Mouse (Mus musculus): ENCODE data around the gene Klhl36. TPM values are rescaled to one million over a fixed set of nuclear protein-coding genes. Genes with fewer than 3 reads are reported as not detected.

Klhl36 gene
- polyA plus RNA-seq, 1 experiment from 2014 or later, result 8.1 TPM

DNA sequence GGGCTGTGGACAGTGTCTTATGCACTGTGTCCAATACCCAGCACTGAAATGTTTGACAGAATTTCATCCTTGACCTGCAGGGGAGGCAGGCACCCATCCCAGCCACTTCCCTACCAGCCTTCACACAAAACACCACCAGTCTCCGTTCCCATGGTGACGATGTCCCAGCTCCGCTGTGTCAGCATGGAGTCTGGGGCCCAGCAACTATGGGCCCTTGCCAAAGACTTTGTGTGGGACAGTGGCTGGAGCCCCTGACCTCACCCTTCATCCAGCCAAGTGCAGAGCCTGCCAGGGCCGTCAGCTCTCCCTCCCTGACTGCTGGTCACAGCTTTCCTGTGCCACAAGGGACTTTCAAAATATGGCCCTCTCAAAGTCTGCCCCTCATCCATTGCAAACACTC lies 38.0 kb upstream of the Klhl36 start:
- Histone ChIP-seq H3K4me3 (ENCODE audit: low read depth, low read length) (no peak overlapping the region), H3K27me3 (ENCODE audit: control insufficient read depth, insufficient read depth, low read length) (no peaks in the 10 kb centered on the region), H3K9me3 (replicated peaks; ENCODE audit: control insufficient read depth, low read length) (no peaks in the 10 kb centered on the region), H3K4me1 (ENCODE audit: control insufficient read depth, insufficient read depth, low read length) (no peaks in the 10 kb centered on the region; the same call in 1 of the 2 replicates), H3K36me3 (replicated peaks; ENCODE audit: control insufficient read depth, insufficient read depth, low read depth, low read length) (no peaks in the 10 kb centered on the region), H3K4me2 (ENCODE audit: low read depth, low read length) (no peak overlapping the region), H3K27ac (replicated peaks; ENCODE audit: low read depth, low read length) (no peak overlapping the region), H3K9ac (replicated peaks; ENCODE audit: low read length) (no peak overlapping the region)
- ATAC-seq (replicated peaks; ENCODE audit: insufficient number of reproducible peaks, low FRiP score, low TSS enrichment, low read depth) (no peak), DNase-seq (ENCODE audit: low spot score) (no peak)
- 68% methylated on average over 4 of the region's 4 CpGs for WGBS

DNA sequence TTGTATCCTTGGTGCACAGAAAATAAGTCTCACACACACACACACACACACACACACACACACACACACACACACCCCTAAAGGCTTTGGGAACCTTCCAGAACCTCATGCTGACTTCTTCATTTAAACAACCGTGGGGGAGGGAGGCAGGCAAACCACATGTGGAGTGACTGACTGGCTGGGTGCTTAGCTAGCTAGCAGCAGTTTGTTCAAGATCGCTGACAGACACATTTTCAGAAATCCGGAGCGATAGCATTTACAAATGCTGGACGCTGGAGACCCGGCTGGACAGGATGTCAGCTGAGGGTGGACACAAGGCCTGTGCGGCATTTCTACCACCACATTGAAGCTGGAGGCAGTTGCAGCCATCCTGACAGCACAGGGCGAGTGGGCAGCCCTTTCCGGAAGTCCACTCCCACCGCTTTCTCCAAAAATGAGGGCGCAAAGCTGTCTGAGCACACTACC lies 37.2 kb upstream of the Klhl36 start:
- Histone ChIP-seq H3K27me3 (ENCODE audit: control insufficient read depth, insufficient read depth, low read length) (no peaks in the 10 kb centered on the region), H3K4me1 (ENCODE audit: control insufficient read depth, insufficient read depth, low read length) (no peaks in the 10 kb centered on the region; the same call in 1 of the 2 replicates), H3K36me3 (replicated peaks; ENCODE audit: control insufficient read depth, insufficient read depth, low read depth, low read length) (no peaks in the 10 kb centered on the region), H3K9ac (replicated peaks; ENCODE audit: low read length) (no peak overlapping the region), H3K4me2 (ENCODE audit: low read depth, low read length) (no peak overlapping the region), H3K9me3 (replicated peaks; ENCODE audit: control insufficient read depth, low read length) (no peaks in the 10 kb centered on the region), H3K27ac (replicated peaks; ENCODE audit: low read depth, low read length) (no peak overlapping the region), H3K4me3 (ENCODE audit: low read depth, low read length) (no peak overlapping the region)
- ATAC-seq (replicated peaks; ENCODE audit: insufficient number of reproducible peaks, low FRiP score, low TSS enrichment, low read depth), result no peak
- no peak for DNase-seq (ENCODE audit: low spot score)
- WGBS, result 82% methylated on average over 11 of the region's 11 CpGs

DNA sequence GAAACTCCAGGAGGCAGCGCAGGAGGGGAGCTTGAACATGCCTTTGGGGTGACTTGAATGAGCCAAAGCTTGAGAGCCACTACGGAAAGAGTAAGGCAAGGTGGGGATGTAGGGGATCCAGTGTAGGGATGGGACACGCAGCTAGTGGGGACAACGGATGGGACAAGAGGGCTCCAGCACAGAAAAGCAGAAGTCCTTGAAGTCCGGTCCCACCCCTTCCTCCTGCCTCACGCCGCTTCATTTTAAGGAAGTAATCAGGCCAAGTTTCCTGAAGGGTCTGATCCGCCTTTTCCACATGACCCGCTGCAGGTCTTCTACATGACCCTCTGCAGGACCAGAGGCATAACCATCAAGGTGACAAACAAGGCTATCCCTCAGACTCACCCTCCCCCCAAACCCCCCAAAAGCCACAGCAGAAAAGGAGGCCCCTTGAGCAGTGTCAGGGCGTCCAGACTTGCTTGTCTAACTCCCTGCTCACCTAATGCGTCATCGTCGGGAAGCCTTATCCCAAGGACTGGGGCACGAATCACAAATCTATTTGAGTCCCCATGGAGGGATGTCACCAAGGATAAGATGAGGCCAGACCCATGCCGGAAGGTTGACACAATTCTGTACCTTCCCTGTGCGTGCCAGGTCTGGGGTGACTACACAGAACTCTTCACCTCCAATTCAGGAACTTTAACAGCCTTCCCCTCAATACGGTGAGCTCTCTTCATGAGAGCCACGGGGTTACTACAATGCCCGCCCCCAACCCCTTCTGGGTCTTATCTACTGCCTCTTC lies 35.9 kb upstream of the Klhl36 start:
- H3K27me3 ChIP-seq (ENCODE audit: control insufficient read depth, insufficient read depth, low read length), result no peaks in the 10 kb centered on the region
- H3K4me3 ChIP-seq (ENCODE audit: low read depth, low read length), result no peak overlapping the region
- H3K4me1 ChIP-seq (ENCODE audit: control insufficient read depth, insufficient read depth, low read length), result peaks cover 4% of the 10 kb centered on the region; the same call in 1 of the 2 replicates
- ATAC-seq (replicated peaks; ENCODE audit: insufficient number of reproducible peaks, low FRiP score, low TSS enrichment, low read depth), result no peak
- H3K27ac ChIP-seq (replicated peaks; ENCODE audit: low read depth, low read length), result no peak overlapping the region
- no peak overlapping the region for H3K4me2 ChIP-seq (ENCODE audit: low read depth, low read length)
- no peak overlapping the region for H3K9ac ChIP-seq (replicated peaks; ENCODE audit: low read length)
- 84% methylated on average over 19 of the region's 19 CpGs for WGBS
- no peaks in the 10 kb centered on the region for H3K9me3 ChIP-seq (replicated peaks; ENCODE audit: control insufficient read depth, low read length)
- DNase-seq (ENCODE audit: low spot score), result no peak
- H3K36me3 ChIP-seq (replicated peaks; ENCODE audit: control insufficient read depth, insufficient read depth, low read depth, low read length), result no peaks in the 10 kb centered on the region

DNA sequence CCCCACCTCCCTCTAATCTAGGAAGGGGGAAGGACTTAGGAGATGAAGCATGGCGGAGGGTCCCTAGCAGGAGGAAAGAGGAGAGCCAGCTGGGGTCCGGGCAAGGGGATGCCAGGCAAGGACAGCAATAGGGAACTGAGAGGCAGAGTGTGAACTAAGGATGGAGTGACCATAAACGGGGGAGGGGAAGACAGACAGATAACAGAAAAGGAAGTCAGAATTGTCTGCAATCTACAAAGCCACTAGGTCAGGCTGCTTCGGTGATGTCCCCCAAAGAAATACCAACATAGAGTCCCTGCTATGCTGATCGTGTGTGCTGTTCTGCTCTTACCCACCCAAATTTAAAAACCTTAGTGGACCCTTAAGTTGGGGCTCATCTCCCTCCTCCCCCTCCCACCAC lies 35.1 kb upstream of the Klhl36 start:
- peaks cover 8% of the 10 kb centered on the region for H3K4me1 ChIP-seq (ENCODE audit: control insufficient read depth, insufficient read depth, low read length)
- 76% methylated on average over 5 of the region's 5 CpGs for WGBS
- DNase-seq (ENCODE audit: low spot score) (no peak), ATAC-seq (replicated peaks; ENCODE audit: insufficient number of reproducible peaks, low FRiP score, low TSS enrichment, low read depth) (no peak)
- H3K9ac ChIP-seq (replicated peaks; ENCODE audit: low read length), result no peak overlapping the region
- H3K4me3 ChIP-seq (ENCODE audit: low read depth, low read length), result no peak overlapping the region
- H3K9me3 ChIP-seq (replicated peaks; ENCODE audit: control insufficient read depth, low read length), result no peaks in the 10 kb centered on the region
- no peaks in the 10 kb centered on the region for H3K36me3 ChIP-seq (replicated peaks; ENCODE audit: control insufficient read depth, insufficient read depth, low read depth, low read length)
- no peaks in the 10 kb centered on the region for H3K27me3 ChIP-seq (ENCODE audit: control insufficient read depth, insufficient read depth, low read length)
- no peak overlapping the region for H3K4me2 ChIP-seq (ENCODE audit: low read depth, low read length)
- no peak overlapping the region for H3K27ac ChIP-seq (replicated peaks; ENCODE audit: low read depth, low read length)

DNA sequence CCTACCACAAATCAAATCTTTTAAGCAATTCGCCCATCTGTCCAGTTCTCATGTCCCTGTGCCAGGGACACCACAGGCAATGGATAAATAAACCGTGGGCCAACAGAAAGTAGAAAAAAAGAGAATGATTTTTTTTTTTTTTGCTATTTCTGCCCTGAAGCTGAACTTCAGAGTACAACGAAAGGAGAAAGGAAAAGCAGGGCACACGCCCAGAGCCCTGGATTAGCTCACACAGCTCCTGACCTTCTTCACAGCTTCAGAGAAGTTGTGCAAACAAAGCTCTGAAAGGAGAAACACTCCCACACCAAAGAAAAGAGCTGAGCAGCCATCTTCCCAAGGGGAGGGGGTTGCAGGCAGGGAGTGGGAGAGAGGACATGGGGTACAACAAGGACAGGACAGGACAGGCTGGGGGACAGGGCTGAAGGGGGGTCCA lies 34.3 kb upstream of the Klhl36 start:
- Histone ChIP-seq H3K4me2 (ENCODE audit: low read depth, low read length) (no peak overlapping the region), H3K4me3 (ENCODE audit: low read depth, low read length) (no peak overlapping the region), H3K4me1 (ENCODE audit: control insufficient read depth, insufficient read depth, low read length) (peaks cover 9% of the 10 kb centered on the region), H3K9me3 (replicated peaks; ENCODE audit: control insufficient read depth, low read length) (no peaks in the 10 kb centered on the region), H3K27ac (replicated peaks; ENCODE audit: low read depth, low read length) (no peak overlapping the region), H3K27me3 (ENCODE audit: control insufficient read depth, insufficient read depth, low read length) (no peaks in the 10 kb centered on the region), H3K36me3 (replicated peaks; ENCODE audit: control insufficient read depth, insufficient read depth, low read depth, low read length) (no peaks in the 10 kb centered on the region), H3K9ac (replicated peaks; ENCODE audit: low read length) (no peak overlapping the region)
- WGBS, result 49% methylated on average over 4 of the region's 4 CpGs
- DNase-seq (ENCODE audit: low spot score), result no peak
- ATAC-seq (replicated peaks; ENCODE audit: insufficient number of reproducible peaks, low FRiP score, low TSS enrichment, low read depth), result no peak

DNA sequence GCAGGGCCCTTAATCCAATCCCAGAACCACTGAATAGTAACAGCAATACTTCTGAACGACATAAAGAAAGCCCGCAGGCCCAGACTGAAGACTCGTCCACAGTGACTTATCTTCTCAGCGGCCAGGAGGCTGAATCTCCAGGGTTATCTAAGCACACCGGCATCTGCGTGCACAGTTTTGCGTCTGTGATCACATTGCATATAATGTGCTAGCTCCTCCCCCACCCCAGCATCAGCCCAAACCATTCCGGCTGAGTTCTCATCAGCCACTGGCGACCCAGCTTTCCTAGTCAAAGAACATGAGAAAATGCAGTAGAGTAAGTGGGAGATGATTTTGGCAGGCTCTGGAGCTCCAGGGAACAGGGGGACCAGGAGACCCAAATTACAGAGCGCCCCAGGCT lies 33.1 kb upstream of the Klhl36 start:
- H3K4me2 ChIP-seq (ENCODE audit: low read depth, low read length), result no peak overlapping the region
- no peak for ATAC-seq (replicated peaks; ENCODE audit: insufficient number of reproducible peaks, low FRiP score, low TSS enrichment, low read depth)
- WGBS, result 72% methylated on average over 10 of the region's 10 CpGs
- no peaks in the 10 kb centered on the region for H3K27me3 ChIP-seq (ENCODE audit: control insufficient read depth, insufficient read depth, low read length)
- H3K27ac ChIP-seq (replicated peaks; ENCODE audit: low read depth, low read length), result 0 out of 2 replicates have a peak overlapping the region, but pooled peaks have one; percentile 8
- H3K9me3 ChIP-seq (replicated peaks; ENCODE audit: control insufficient read depth, low read length), result no peaks in the 10 kb centered on the region
- H3K36me3 ChIP-seq (replicated peaks; ENCODE audit: control insufficient read depth, insufficient read depth, low read depth, low read length), result no peaks in the 10 kb centered on the region
- H3K4me3 ChIP-seq (ENCODE audit: low read depth, low read length), result no peak overlapping the region
- H3K9ac ChIP-seq (replicated peaks; ENCODE audit: low read length), result no peak overlapping the region
- no peak for DNase-seq (ENCODE audit: low spot score)
- peaks cover 13% of the 10 kb centered on the region for H3K4me1 ChIP-seq (ENCODE audit: control insufficient read depth, insufficient read depth, low read length)

DNA sequence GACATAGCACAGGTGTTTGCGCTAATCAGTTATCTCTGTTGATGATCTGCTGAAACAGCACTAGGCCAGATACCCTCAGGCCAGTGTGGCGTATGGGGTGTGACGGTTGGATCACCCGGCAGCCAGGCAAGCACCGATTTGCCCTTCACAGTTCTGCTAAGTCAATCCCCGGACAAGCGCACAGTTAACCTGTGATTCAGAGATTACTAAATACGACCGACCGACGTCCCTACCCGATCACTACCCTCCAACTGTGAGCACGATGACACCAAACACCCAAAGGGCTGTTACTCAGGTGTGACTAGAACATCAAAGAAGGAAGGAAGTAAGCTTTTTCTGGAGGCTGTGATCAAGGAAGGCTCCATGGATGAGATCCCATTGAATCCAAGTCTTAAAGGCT lies 32.6 kb upstream of the Klhl36 start:
- Histone ChIP-seq H3K9ac (replicated peaks; ENCODE audit: low read length) (no peak overlapping the region), H3K4me2 (ENCODE audit: low read depth, low read length) (no peak overlapping the region), H3K4me3 (ENCODE audit: low read depth, low read length) (no peak overlapping the region), H3K4me1 (ENCODE audit: control insufficient read depth, insufficient read depth, low read length) (peaks cover 13% of the 10 kb centered on the region), H3K36me3 (replicated peaks; ENCODE audit: control insufficient read depth, insufficient read depth, low read depth, low read length) (no peaks in the 10 kb centered on the region), H3K9me3 (replicated peaks; ENCODE audit: control insufficient read depth, low read length) (no peaks in the 10 kb centered on the region), H3K27me3 (ENCODE audit: control insufficient read depth, insufficient read depth, low read length) (no peaks in the 10 kb centered on the region), H3K27ac (replicated peaks; ENCODE audit: low read depth, low read length) (peak overlapping the region; percentile 8; the same call in 1 of the 2 replicates)
- WGBS, result 77% methylated on average over 13 of the region's 13 CpGs
- DNase-seq (ENCODE audit: low spot score), result no peak
- ATAC-seq (replicated peaks; ENCODE audit: insufficient number of reproducible peaks, low FRiP score, low TSS enrichment, low read depth), result no peak

DNA sequence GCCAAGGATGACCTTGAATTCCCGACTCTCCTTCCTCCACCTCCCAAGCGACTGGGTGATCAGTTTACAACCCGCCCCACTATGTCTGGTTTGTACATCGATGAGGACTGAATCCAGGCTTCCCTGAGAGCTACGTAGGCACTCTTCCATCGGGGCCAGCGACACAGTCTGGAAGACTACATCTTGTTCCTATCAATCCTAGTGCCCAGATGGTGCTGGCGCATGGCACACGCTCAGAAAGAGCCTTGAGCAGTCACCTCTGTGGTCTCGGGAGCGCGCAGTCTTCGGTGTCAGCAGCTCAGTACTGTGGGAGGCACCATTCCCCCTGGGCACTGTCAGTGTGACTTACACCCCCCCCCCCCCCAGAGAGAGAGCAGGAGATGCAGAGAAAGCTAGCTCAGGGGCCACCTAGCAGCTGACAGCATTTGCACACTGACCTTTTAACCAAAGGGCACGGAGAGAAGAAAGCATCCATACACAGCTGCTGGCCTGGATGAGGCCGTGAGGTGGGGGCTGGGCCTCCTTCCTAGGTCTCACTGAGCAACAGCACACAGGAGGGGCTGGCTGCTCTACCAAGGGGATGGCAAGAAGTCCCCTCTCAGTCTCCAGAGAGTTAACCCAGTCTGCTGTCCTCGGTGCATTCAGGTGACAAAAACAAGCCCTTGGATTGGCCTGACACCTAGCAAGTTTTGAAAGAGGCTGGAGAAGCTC lies 32.0 kb upstream of the Klhl36 start:
- 34% methylated on average over 16 of the region's 16 CpGs for WGBS
- peak overlapping the region; percentile 8; the same call in 1 of the 2 replicates for H3K27ac ChIP-seq (replicated peaks; ENCODE audit: low read depth, low read length)
- H3K9ac ChIP-seq (replicated peaks; ENCODE audit: low read length), result 0 out of 2 replicates have a peak overlapping the region, but pooled peaks have one; percentile 4
- H3K4me3 ChIP-seq (ENCODE audit: low read depth, low read length), result no peak overlapping the region
- H3K4me2 ChIP-seq (ENCODE audit: low read depth, low read length), result no peak overlapping the region
- no peaks in the 10 kb centered on the region for H3K36me3 ChIP-seq (replicated peaks; ENCODE audit: control insufficient read depth, insufficient read depth, low read depth, low read length)
- no peaks in the 10 kb centered on the region for H3K27me3 ChIP-seq (ENCODE audit: control insufficient read depth, insufficient read depth, low read length)
- H3K4me1 ChIP-seq (ENCODE audit: control insufficient read depth, insufficient read depth, low read length), result peaks cover 13% of the 10 kb centered on the region
- no peaks in the 10 kb centered on the region for H3K9me3 ChIP-seq (replicated peaks; ENCODE audit: control insufficient read depth, low read length)
- DNase-seq (ENCODE audit: low spot score), result no peak
- 0 out of 2 replicates have a peak, but pooled peaks have one; percentile 17 for ATAC-seq (replicated peaks; ENCODE audit: insufficient number of reproducible peaks, low FRiP score, low TSS enrichment, low read depth)

Data from embryonic facial prominence, embryonic 11.5 days (tissue).